Mouse (Mus musculus): ENCODE measurements around the gene Hoxd9.

The Hoxd9 gene

GRCm38 (mm10) chr2:74697567-74698121, at the start of gene Hoxd9:
Gene Hoxd9 (plus strand): TSS chr2:74697727.
- peak; percentile 85 for DNase-seq (ENCODE audit: extremely low spot score, low spot score)

- DNase-seq (ENCODE audit: extremely low spot score, low spot score) = no peak
These were observed 44.6 kb upstream of the Hoxd9 start for GRCm38 (mm10) chr2:74652996-74653340.

- DNase-seq (ENCODE audit: extremely low spot score, low spot score) = no peak
These were observed 43.6 kb upstream of the Hoxd9 start for GRCm38 (mm10) chr2:74653781-74654535.

- no peak for DNase-seq (ENCODE audit: extremely low spot score, low spot score)
These were observed 42.6 kb upstream of the Hoxd9 start for GRCm38 (mm10) chr2:74654743-74655419.

- no peak for DNase-seq (ENCODE audit: extremely low spot score, low spot score)
These were observed 42.1 kb upstream of the Hoxd9 start for GRCm38 (mm10) chr2:74655420-74655781.

GRCm38 (mm10) chr2:74655821-74656631, 41.5 kb upstream of the Hoxd9 start:
- peak; percentile 71 for DNase-seq (ENCODE audit: extremely low spot score, low spot score)

GRCm38 (mm10) chr2:74656632-74657021, 40.9 kb upstream of the Hoxd9 start:
- no peak for DNase-seq (ENCODE audit: extremely low spot score, low spot score)

- DNase-seq (ENCODE audit: extremely low spot score, low spot score) = peak; percentile 77
These were observed 40.1 kb upstream of the Hoxd9 start for GRCm38 (mm10) chr2:74657251-74658023.

GRCm38 (mm10) chr2:74658024-74658666, 39.4 kb upstream of the Hoxd9 start:
- peak; percentile 72 for DNase-seq (ENCODE audit: extremely low spot score, low spot score)

GRCm38 (mm10) chr2:74658667-74659371, 38.7 kb upstream of the Hoxd9 start:
- DNase-seq (ENCODE audit: extremely low spot score, low spot score) = peak; percentile 80

GRCm38 (mm10) chr2:74659507-74660005, 38.0 kb upstream of the Hoxd9 start, which contains the start of gene Evx2:
Gene Evx2 (minus strand): TSS chr2:74659557.
- no peak for DNase-seq (ENCODE audit: extremely low spot score, low spot score)

- DNase-seq (ENCODE audit: extremely low spot score, low spot score) = peak; percentile 60
These were observed 36.8 kb upstream of the Hoxd9 start for GRCm38 (mm10) chr2:74660421-74661375.

- peak; percentile 82 for DNase-seq (ENCODE audit: extremely low spot score, low spot score)
These were observed 35.8 kb upstream of the Hoxd9 start for GRCm38 (mm10) chr2:74661685-74662084.

- DNase-seq (ENCODE audit: extremely low spot score, low spot score) = peak; percentile 69
These were observed 34.1 kb upstream of the Hoxd9 start for GRCm38 (mm10) chr2:74663291-74663925.

GRCm38 (mm10) chr2:74666411-74666810, 31.1 kb upstream of the Hoxd9 start:
- peak; percentile 45 for DNase-seq (ENCODE audit: extremely low spot score, low spot score)

- DNase-seq (ENCODE audit: extremely low spot score, low spot score) = peak; percentile 64
These were observed 30.2 kb upstream of the Hoxd9 start for GRCm38 (mm10) chr2:74667191-74667841.

GRCm38 (mm10) chr2:74667842-74668357, 29.6 kb upstream of the Hoxd9 start, which contains the start of gene Hoxd13:
Gene Hoxd13 (plus strand): TSS chr2:74668310.
- no peak for DNase-seq (ENCODE audit: extremely low spot score, low spot score)
